8 mouse cellular contexts compared by ENCODE assay signal in genomic region chr6:116673471-116674282, GRCm38 (mm10). TPM values are rescaled to one million over a fixed set of nuclear protein-coding genes. Genes with fewer than 3 reads are reported as not detected.
DNase-seq lines count a peak whose midpoint lies in the region; ATAC-seq and TF ChIP-seq lines count a peak whose summit lies in the region.

TSS of gene Rassf4 (minus strand) at chr6:116673952.

- peak within 1 kb of the TSS; percentile 9; the same call in 1 of the 2 replicates for H3K27ac ChIP-seq in forebrain, embryonic 14.5 days (ENCODE audit: low read depth, low read length)
- H3K27ac ChIP-seq in heart, postnatal 0 days (ENCODE audit: low read depth): peak within 1 kb of the TSS; percentile 49
- no peak within 1 kb of the TSS for H3K27ac ChIP-seq in liver, embryonic 14.5 days
- peak within 1 kb of the TSS; percentile 40 for H3K27ac ChIP-seq in stomach, embryonic 14.5 days (ENCODE audit: low read length)

- peaks cover 24% of the 10 kb centered on the region for H3K4me1 ChIP-seq in forebrain, embryonic 14.5 days (ENCODE audit: control insufficient read depth, insufficient read depth, low read length)
- H3K4me1 ChIP-seq in heart, postnatal 0 days (ENCODE audit: control insufficient read depth, insufficient read depth): peaks cover 32% of the 10 kb centered on the region; the same call in 1 of the 2 replicates
- peaks cover 0 to 18% of the 10 kb centered on the region in 2 experiments; a peak in 2 of 4 replicates for H3K4me1 ChIP-seq in liver, embryonic 14.5 days (replicated peaks; ENCODE audit: control insufficient read depth in 2 of 2, insufficient read depth in 2 of 2, low read length in 1 of 2)
- peaks cover 14% of the 10 kb centered on the region for H3K4me1 ChIP-seq in stomach, embryonic 14.5 days (ENCODE audit: control insufficient read depth, insufficient read depth, low read length)

- WGBS in forebrain, embryonic 14.5 days: under 1% methylated on average over 44 of the region's 44 CpGs
- WGBS in heart, postnatal 0 days: under 1% methylated on average over 39 of the region's 44 CpGs
- under 1% methylated on average over 44 of the region's 44 CpGs for WGBS in liver, embryonic 14.5 days (ENCODE audit: insufficient replicate concordance)
- under 1% methylated on average over 44 of the region's 44 CpGs for WGBS in stomach, embryonic 14.5 days

- ATAC-seq in cerebellum, adult (ENCODE audit: insufficient number of reproducible peaks, low FRiP score, low TSS enrichment): peak; percentile 43
- ATAC-seq in forebrain, embryonic 14.5 days: peak; percentile 89
- ATAC-seq in heart, postnatal 0 days (ENCODE audit: insufficient read depth, low read depth): peak; percentile 82
- peak; percentile 91 for ATAC-seq in liver, embryonic 14.5 days (ENCODE audit: insufficient read depth)
- peak; percentile 92 for ATAC-seq in stomach, embryonic 14.5 days (ENCODE audit: insufficient number of reproducible peaks, insufficient read depth, low FRiP score, low read depth)

- peak within 1 kb of the TSS; percentile 87 for H3K4me2 ChIP-seq in forebrain, embryonic 14.5 days (ENCODE audit: low read length)
- peak within 1 kb of the TSS; percentile 94 for H3K4me2 ChIP-seq in heart, postnatal 0 days (ENCODE audit: low read depth, low read length)
- peak within 1 kb of the TSS; percentile 71 for H3K4me2 ChIP-seq in liver, embryonic 14.5 days (ENCODE audit: low read depth)
- peak within 1 kb of the TSS; percentile 91 for H3K4me2 ChIP-seq in stomach, embryonic 14.5 days (replicated peaks; ENCODE audit: low read depth, low read length)

- no peak for TF ChIP-seq EP300 in heart, postnatal 0 days (IDR thresholded peaks at IDR 0.05; ENCODE audit: low read depth)
- no peak for TF ChIP-seq EP300 in liver, embryonic 14.5 days (IDR thresholded peaks at IDR 0.05; ENCODE audit: low read depth)

- peak within 1 kb of the TSS; percentile 59 for H3K9ac ChIP-seq in forebrain, embryonic 14.5 days (ENCODE audit: low read length)
- H3K9ac ChIP-seq in heart, postnatal 0 days (replicated peaks; ENCODE audit: low read depth, low read length): peak within 1 kb of the TSS; percentile 57
- no peak within 1 kb of the TSS for H3K9ac ChIP-seq in liver, embryonic 14.5 days (replicated peaks)
- peak within 1 kb of the TSS; percentile 33; the same call in 1 of the 2 replicates for H3K9ac ChIP-seq in stomach, embryonic 14.5 days (replicated peaks; ENCODE audit: low read depth, low read length)

- no peak for TF ChIP-seq CTCF in heart, postnatal 0 days (IDR thresholded peaks at IDR 0.05; ENCODE audit: low read depth)
- no peak for TF ChIP-seq CTCF in liver, embryonic 14.5 days (IDR thresholded peaks at IDR 0.05; ENCODE audit: low read depth)

- H3K27me3 ChIP-seq in forebrain, embryonic 14.5 days (replicated peaks; ENCODE audit: control insufficient read depth, insufficient read depth, low read length): no peaks in the 10 kb centered on the region
- H3K27me3 ChIP-seq in heart, postnatal 0 days (ENCODE audit: control insufficient read depth, insufficient read depth, low read length): no peaks in the 10 kb centered on the region
- H3K27me3 ChIP-seq in liver, embryonic 14.5 days (ENCODE audit: control insufficient read depth, insufficient read depth, low read length): no peaks in the 10 kb centered on the region
- H3K27me3 ChIP-seq in stomach, embryonic 14.5 days (ENCODE audit: control insufficient read depth, insufficient read depth, low read length): no peaks in the 10 kb centered on the region

- no peaks in the 10 kb centered on the region for H3K9me3 ChIP-seq in forebrain, embryonic 14.5 days (replicated peaks; ENCODE audit: control insufficient read depth, low read length)
- no peaks in the 10 kb centered on the region for H3K9me3 ChIP-seq in heart, postnatal 0 days (replicated peaks; ENCODE audit: control insufficient read depth, low read length)
- H3K9me3 ChIP-seq in liver, embryonic 14.5 days (ENCODE audit: control insufficient read depth, low read length): no peaks in the 10 kb centered on the region
- no peaks in the 10 kb centered on the region for H3K9me3 ChIP-seq in stomach, embryonic 14.5 days (ENCODE audit: control insufficient read depth, low read depth, low read length)

- DNase-seq in CD4-positive, CD25-positive, alpha-beta regulatory T cell, adult 2 months (ENCODE audit: low read depth, low spot score): peak; percentile 58
- DNase-seq in forebrain, embryonic 14.5 days (ENCODE audit: low spot score): peak; percentile 87
- peak; percentile 62 for DNase-seq in heart, postnatal 0 days (ENCODE audit: low spot score)
- DNase-seq in kidney, postnatal 36 days: peak; percentile 64 to 83
- peak in 2 of 3 experiments; percentile 42 to 45 for DNase-seq in liver, embryonic 14.5 days (ENCODE audit: low read depth in 3 of 3, low spot score in 3 of 3)
- DNase-seq in natural killer cell, adult 2 months (ENCODE audit: low spot score in 2 of 2): peak; percentile 88 to 92

- H3K36me3 ChIP-seq in forebrain, embryonic 14.5 days (ENCODE audit: control insufficient read depth, insufficient read depth, low read length): no peaks in the 10 kb centered on the region
- H3K36me3 ChIP-seq in heart, postnatal 0 days (replicated peaks; ENCODE audit: control insufficient read depth, insufficient read depth, low read length): no peaks in the 10 kb centered on the region
- H3K36me3 ChIP-seq in liver, embryonic 14.5 days (replicated peaks; ENCODE audit: control insufficient read depth, insufficient read depth, low read depth): no peaks in the 10 kb centered on the region
- H3K36me3 ChIP-seq in stomach, embryonic 14.5 days (ENCODE audit: control insufficient read depth, insufficient read depth, low read length): no peaks in the 10 kb centered on the region

- peak within 1 kb of the TSS; percentile 49 for H3K4me3 ChIP-seq in forebrain, embryonic 14.5 days (ENCODE audit: low read depth, low read length)
- peak within 1 kb of the TSS; percentile 62 for H3K4me3 ChIP-seq in heart, postnatal 0 days (ENCODE audit: low read depth, low read length)
- peak within 1 kb of the TSS; percentile 48 to 53 for H3K4me3 ChIP-seq in liver, embryonic 14.5 days (ENCODE audit: insufficient read depth in 1 of 2, low read depth in 2 of 2, low read length in 2 of 2)
- peak within 1 kb of the TSS; percentile 43 for H3K4me3 ChIP-seq in stomach, embryonic 14.5 days (ENCODE audit: low read depth, low read length)

RNA-seq across cellular contexts. Expression of gene Rassf4, which starts in this region (rescaled TPM):
- 12.7 and 13.8 TPM in 2 replicates for polyA plus RNA-seq in forebrain, embryonic 14.5 days (2014; fragmentation: Nextera tagmentation; extraction: Ambion mirVana)
- total RNA-seq in heart, postnatal 0 days (2014; rRNA removed; ENCODE audit: low replicate concordance): 1.6 and 2.6 TPM in 2 replicates
- polyA plus RNA-seq in heart, postnatal 0 days (2015; fragmentation: Nextera tagmentation; extraction: Ambion mirVana): 5.9 and 6.0 TPM in 2 replicates
- polyA plus RNA-seq in liver, embryonic 14.5 days (2012; rRNA removed): 1.5 and 1.9 TPM in 2 replicates
- polyA plus RNA-seq in liver, embryonic 14.5 days (2014; fragmentation: Nextera tagmentation; extraction: Ambion mirVana): 5.7 and 6.7 TPM in 2 replicates
- polyA plus RNA-seq in stomach, embryonic 14.5 days (2014; fragmentation: Nextera tagmentation; extraction: Ambion mirVana): 11.3 and 13.1 TPM in 2 replicates
